Mouse (Mus musculus): ENCODE data around the gene Slc4a4. TPM values are rescaled to one million over a fixed set of nuclear protein-coding genes. Genes with fewer than 3 reads are reported as not detected.
"Not testable (repeated sequence)": the region's sequence is repeated elsewhere in the genome, so short reads cannot be mapped to it uniquely, and the experiment has no call there.

Gene Slc4a4
- polyA plus RNA-seq, 1 experiment, result 0.70 TPM

- 85% methylated on average over 2 of the region's 2 CpGs for WGBS
- Histone ChIP-seq H3K4me3 (replicated peaks; ENCODE audit: control insufficient read depth, low read depth, low read length) (no peak overlapping the region), H3K4me1 (ENCODE audit: control insufficient read depth, insufficient read depth, low read length) (no peaks in the 10 kb centered on the region), H3K27ac (ENCODE audit: control insufficient read depth, insufficient read depth, low read depth, low read length, poor library complexity) (no peak overlapping the region)
- TF ChIP-seq CTCF (IDR thresholded peaks at IDR 0.05; ENCODE audit: control insufficient read depth, insufficient read depth, low read length) (no peak), POLR2A (IDR thresholded peaks at IDR 0.05; ENCODE audit: borderline replicate concordance, control insufficient read depth, low read depth, low read length) (no peak)
Observed at GRCm38 (mm10) chr5:89109832-89110231, 223.2 kb downstream of the Slc4a4 start.

- 83% methylated on average over 15 of the region's 17 CpGs for WGBS
- H3K27ac ChIP-seq (ENCODE audit: control insufficient read depth, insufficient read depth, low read depth, low read length, poor library complexity); H3K4me3 ChIP-seq (replicated peaks; ENCODE audit: control insufficient read depth, low read depth, low read length); H3K4me1 ChIP-seq (ENCODE audit: control insufficient read depth, insufficient read depth, low read length): not testable (repeated sequence)
Observed at GRCm38 (mm10) chr5:89111987-89112386, 225.4 kb downstream of the Slc4a4 start.

- no peak for TF ChIP-seq POLR2A (IDR thresholded peaks at IDR 0.05; ENCODE audit: borderline replicate concordance, control insufficient read depth, low read depth, low read length)
- no peak for TF ChIP-seq CTCF (IDR thresholded peaks at IDR 0.05; ENCODE audit: control insufficient read depth, insufficient read depth, low read length)
- H3K27ac ChIP-seq (ENCODE audit: control insufficient read depth, insufficient read depth, low read depth, low read length, poor library complexity), result no peak overlapping the region
- no peaks in the 10 kb centered on the region for H3K4me1 ChIP-seq (ENCODE audit: control insufficient read depth, insufficient read depth, low read length)
- no peak overlapping the region for H3K4me3 ChIP-seq (replicated peaks; ENCODE audit: control insufficient read depth, low read depth, low read length)
- WGBS, result 30% methylated on average over 1 of the region's 1 CpGs
Observed at GRCm38 (mm10) chr5:89120881-89121280, 234.3 kb downstream of the Slc4a4 start.

- no peak for TF ChIP-seq CTCF (IDR thresholded peaks at IDR 0.05; ENCODE audit: control insufficient read depth, insufficient read depth, low read length)
- TF ChIP-seq POLR2A (IDR thresholded peaks at IDR 0.05; ENCODE audit: borderline replicate concordance, control insufficient read depth, low read depth, low read length), result no peak
- Histone ChIP-seq H3K27ac (ENCODE audit: control insufficient read depth, insufficient read depth, low read depth, low read length, poor library complexity) (no peak overlapping the region), H3K4me1 (ENCODE audit: control insufficient read depth, insufficient read depth, low read length) (no peaks in the 10 kb centered on the region), H3K4me3 (replicated peaks; ENCODE audit: control insufficient read depth, low read depth, low read length) (no peak overlapping the region)
- WGBS, result 68% methylated on average over 9 of the region's 9 CpGs
Observed at GRCm38 (mm10) chr5:89123270-89123903, 236.8 kb downstream of the Slc4a4 start.

GRCm38 (mm10) chr5:89128210-89128609 is 241.6 kb downstream of the Slc4a4 start:
- no peak overlapping the region for H3K4me3 ChIP-seq (replicated peaks; ENCODE audit: control insufficient read depth, low read depth, low read length)
- 69% methylated on average over 6 of the region's 6 CpGs for WGBS
- H3K4me1 ChIP-seq (ENCODE audit: control insufficient read depth, insufficient read depth, low read length), result no peaks in the 10 kb centered on the region
- H3K27ac ChIP-seq (ENCODE audit: control insufficient read depth, insufficient read depth, low read depth, low read length, poor library complexity), result no peak overlapping the region
- no peak for TF ChIP-seq CTCF (IDR thresholded peaks at IDR 0.05; ENCODE audit: control insufficient read depth, insufficient read depth, low read length)
- TF ChIP-seq POLR2A (IDR thresholded peaks at IDR 0.05; ENCODE audit: borderline replicate concordance, control insufficient read depth, low read depth, low read length), result no peak

GRCm38 (mm10) chr5:89135776-89136175 is 249.2 kb downstream of the Slc4a4 start:
- Histone ChIP-seq H3K27ac (ENCODE audit: control insufficient read depth, insufficient read depth, low read depth, low read length, poor library complexity) (no peak overlapping the region), H3K4me1 (ENCODE audit: control insufficient read depth, insufficient read depth, low read length) (no peaks in the 10 kb centered on the region), H3K4me3 (replicated peaks; ENCODE audit: control insufficient read depth, low read depth, low read length) (no peak overlapping the region)
- no peak for TF ChIP-seq CTCF (IDR thresholded peaks at IDR 0.05; ENCODE audit: control insufficient read depth, insufficient read depth, low read length)
- no peak for TF ChIP-seq POLR2A (IDR thresholded peaks at IDR 0.05; ENCODE audit: borderline replicate concordance, control insufficient read depth, low read depth, low read length)
- WGBS, result 86% methylated on average over 11 of the region's 11 CpGs

- no peak for TF ChIP-seq POLR2A (IDR thresholded peaks at IDR 0.05; ENCODE audit: borderline replicate concordance, control insufficient read depth, low read depth, low read length)
- no peak for TF ChIP-seq CTCF (IDR thresholded peaks at IDR 0.05; ENCODE audit: control insufficient read depth, insufficient read depth, low read length)
- no peaks in the 10 kb centered on the region for H3K4me1 ChIP-seq (ENCODE audit: control insufficient read depth, insufficient read depth, low read length)
- no peak overlapping the region for H3K27ac ChIP-seq (ENCODE audit: control insufficient read depth, insufficient read depth, low read depth, low read length, poor library complexity)
- 88% methylated on average over 2 of the region's 2 CpGs for WGBS
- no peak overlapping the region for H3K4me3 ChIP-seq (replicated peaks; ENCODE audit: control insufficient read depth, low read depth, low read length)
Observed at GRCm38 (mm10) chr5:89140070-89140469, 253.5 kb downstream of the Slc4a4 start.

- Histone ChIP-seq H3K4me3 (replicated peaks; ENCODE audit: control insufficient read depth, low read depth, low read length) (no peak overlapping the region), H3K27ac (ENCODE audit: control insufficient read depth, insufficient read depth, low read depth, low read length, poor library complexity) (no peak overlapping the region), H3K4me1 (ENCODE audit: control insufficient read depth, insufficient read depth, low read length) (no peaks in the 10 kb centered on the region)
- TF ChIP-seq CTCF (IDR thresholded peaks at IDR 0.05; ENCODE audit: control insufficient read depth, insufficient read depth, low read length) (no peak), POLR2A (IDR thresholded peaks at IDR 0.05; ENCODE audit: borderline replicate concordance, control insufficient read depth, low read depth, low read length) (no peak)
- WGBS, result 84% methylated on average over 2 of the region's 2 CpGs
Observed at GRCm38 (mm10) chr5:89141761-89142160, 255.1 kb downstream of the Slc4a4 start.

GRCm38 (mm10) chr5:89146276-89146675 is 259.7 kb downstream of the Slc4a4 start:
- no peak overlapping the region for H3K27ac ChIP-seq (ENCODE audit: control insufficient read depth, insufficient read depth, low read depth, low read length, poor library complexity)
- no peaks in the 10 kb centered on the region for H3K4me1 ChIP-seq (ENCODE audit: control insufficient read depth, insufficient read depth, low read length)
- H3K4me3 ChIP-seq (replicated peaks; ENCODE audit: control insufficient read depth, low read depth, low read length), result no peak overlapping the region
- 69% methylated on average over 2 of the region's 2 CpGs for WGBS
- no peak for TF ChIP-seq POLR2A (IDR thresholded peaks at IDR 0.05; ENCODE audit: borderline replicate concordance, control insufficient read depth, low read depth, low read length)
- no peak for TF ChIP-seq CTCF (IDR thresholded peaks at IDR 0.05; ENCODE audit: control insufficient read depth, insufficient read depth, low read length)
